Mouse (Mus musculus) c-Kit-negative CD71-positive TER-119-positive erythroid progenitor cells, embryonic 14.5 days (primary cell): Measurements from ENCODE around the gene Gucy2c.

ENCODE experiments used
- DNase-seq: peaks from one replicate; pipeline ENCODE4 v3.0.0-alpha.2; 2013; ENCODE audit warnings: low read depth, low spot score

Gucy2c gene

DNA sequence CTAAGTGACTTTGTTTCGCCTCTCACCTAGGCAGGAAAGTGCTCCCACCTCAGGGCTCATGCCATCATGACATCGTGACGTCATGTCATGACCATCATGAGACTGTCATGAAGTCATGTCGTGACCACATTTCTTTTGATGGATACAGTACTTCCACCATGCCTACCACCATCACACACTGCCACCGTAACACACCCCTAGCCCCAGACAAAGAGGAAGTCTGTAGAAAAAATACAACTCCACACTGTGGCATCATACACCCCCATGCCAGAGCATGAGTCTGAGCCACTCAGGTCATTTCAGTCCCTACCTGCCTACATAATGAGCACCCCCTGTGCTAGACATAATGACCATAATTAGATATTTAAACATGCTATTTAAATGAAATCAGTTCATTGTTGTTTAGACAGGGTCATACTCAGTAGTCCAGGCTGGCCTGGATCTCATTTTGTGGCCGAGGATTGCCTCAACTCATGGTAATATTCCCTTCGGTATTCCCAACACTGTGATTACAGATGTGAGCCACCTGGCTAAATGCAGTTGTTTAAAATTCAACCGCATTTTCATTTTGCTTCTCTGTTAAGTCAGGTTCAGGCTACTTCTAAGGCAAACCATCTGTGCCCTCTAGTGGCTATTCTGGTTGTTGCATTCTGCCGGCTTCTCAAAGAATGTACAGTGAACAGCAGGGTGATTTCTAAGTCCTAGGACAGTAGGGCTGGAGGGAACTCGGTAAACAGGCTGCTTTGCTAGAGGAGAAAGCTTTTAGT, 39.0 kb downstream of the Gucy2c start:
- peak; percentile 68 for DNase-seq

GRCm38 (mm10) chr6:136741281-136741680, 40.3 kb downstream of the Gucy2c start:
- no peak for DNase-seq

- DNase-seq: no peak
These were observed 45.8 kb downstream of the Gucy2c start for GRCm38 (mm10) chr6:136735766-136736165.

DNA sequence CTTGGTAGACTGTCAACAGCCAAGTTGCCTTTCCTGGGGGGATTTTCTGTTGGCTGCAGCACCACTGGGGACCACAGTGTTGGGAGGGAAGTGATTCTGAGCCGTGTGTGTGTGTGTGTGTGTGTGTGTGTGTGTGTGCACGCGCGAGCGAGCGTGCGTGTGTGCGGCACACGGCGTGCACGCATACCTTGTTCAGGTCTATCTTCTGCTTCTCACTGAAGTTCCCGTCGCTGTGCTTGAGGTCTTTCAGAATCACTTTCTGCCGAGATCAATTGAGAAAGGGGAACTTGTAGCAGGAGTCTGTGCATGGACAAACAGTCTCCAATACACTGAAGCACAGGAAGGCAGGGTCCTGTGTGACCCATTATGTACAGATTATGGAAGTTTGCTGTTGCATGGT, 53.4 kb downstream of the Gucy2c start:
- no peak for DNase-seq

DNA sequence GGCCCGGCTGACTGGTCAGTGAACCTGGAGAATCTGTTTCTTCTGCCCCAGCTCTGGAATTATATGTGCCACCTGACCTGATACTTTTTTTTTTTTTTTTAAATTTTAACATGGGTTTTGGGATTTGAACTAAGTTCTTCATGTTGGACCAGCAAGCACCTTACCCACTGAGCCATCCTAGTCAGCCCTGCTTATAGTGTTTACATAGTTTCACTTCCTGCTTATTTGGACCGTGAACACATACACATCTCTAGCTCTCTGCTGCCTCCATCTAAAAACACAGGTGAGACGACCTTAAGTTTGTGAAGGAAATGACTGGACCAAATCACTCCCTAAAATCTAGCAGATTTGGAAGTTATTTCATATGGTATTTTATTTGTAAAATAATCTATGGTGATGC, 58.4 kb downstream of the Gucy2c start:
- DNase-seq: no peak

DNA sequence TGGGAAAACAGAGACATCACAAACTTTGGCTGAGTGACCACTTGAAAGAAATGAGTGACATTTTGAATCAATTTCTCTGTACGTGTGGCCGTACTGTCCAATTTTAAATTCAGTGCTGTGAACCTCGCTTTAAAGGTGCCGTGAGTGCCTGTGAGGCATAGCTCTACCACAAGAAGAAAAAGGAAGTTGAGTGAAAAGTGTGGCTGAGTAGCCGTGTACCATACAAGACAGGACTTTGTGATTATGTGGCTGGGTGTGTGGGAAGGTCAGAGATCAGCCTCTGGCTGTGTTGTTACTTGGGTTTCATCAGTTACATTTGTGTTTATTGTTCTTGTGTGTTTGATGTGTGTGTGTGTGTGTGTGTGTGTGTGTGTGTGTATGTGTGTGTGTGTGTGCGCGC, 59.0 kb downstream of the Gucy2c start:
- no peak for DNase-seq

- no peak for DNase-seq
These were observed 59.6 kb downstream of the Gucy2c start for GRCm38 (mm10) chr6:136721925-136722324.

DNA sequence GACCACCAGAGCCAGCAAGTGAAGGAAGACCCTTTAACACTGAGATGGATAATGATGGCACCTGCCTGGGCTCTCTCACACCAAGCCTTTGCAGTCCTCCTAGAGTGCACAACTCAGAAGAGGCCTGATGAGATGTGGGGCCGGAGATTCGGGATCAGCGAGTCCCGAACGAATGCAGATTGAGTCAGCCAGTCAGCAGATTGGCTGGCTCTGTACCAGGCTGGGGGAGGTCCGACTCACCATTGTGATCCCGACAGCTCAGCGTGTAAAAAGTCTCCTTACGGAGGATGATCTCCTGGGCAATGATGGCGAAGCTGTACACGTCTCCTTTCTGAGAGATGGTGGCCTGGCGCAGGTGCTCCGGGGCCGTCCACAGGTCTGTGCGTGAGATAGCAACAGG, 61.1 kb downstream of the Gucy2c start:
- no peak for DNase-seq

GRCm38 (mm10) chr6:136715881-136716431, 65.6 kb downstream of the Gucy2c start:
- DNase-seq: no peak

GRCm38 (mm10) chr6:136714097-136714496, 67.5 kb downstream of the Gucy2c start:
- no peak for DNase-seq

DNA sequence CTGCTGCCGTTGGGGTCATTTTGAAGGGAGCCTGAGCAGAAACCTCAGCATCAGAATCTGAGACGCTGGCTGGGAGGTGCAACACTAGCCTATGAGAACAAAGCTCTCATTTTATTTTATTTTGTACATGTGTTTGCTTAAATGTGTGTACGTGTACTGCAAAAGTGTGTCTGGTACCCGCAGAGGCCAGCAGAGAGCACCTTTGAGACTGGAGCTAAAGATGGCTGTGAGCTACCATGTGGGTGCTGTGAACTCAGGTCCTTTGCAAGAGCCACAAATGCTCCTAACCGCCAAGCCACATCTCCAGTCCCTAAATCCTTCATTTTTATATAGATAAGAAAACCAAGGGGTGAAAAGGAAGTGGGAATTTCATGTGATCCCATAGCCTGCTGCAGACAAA, 71.2 kb downstream of the Gucy2c start:
- DNase-seq: no peak

DNA sequence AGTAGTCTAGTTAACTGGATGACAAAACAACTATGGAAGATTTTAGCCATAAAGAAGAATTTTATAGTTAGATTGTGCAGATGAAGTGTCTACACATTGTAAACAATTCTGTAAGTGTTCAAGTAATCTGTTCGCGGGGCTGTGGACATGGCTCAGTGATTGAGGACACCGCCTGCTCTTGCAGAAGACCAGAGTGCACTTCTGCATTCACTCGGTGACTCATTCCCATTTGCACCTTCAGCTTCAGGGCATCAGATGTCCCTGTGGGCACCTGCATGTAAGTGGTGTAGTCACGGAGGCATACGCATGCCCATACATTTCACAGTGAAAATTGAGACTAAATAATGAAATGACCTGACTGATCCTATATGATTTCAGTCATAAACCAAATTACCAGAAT, 73.0 kb downstream of the Gucy2c start:
- DNase-seq: no peak

DNA sequence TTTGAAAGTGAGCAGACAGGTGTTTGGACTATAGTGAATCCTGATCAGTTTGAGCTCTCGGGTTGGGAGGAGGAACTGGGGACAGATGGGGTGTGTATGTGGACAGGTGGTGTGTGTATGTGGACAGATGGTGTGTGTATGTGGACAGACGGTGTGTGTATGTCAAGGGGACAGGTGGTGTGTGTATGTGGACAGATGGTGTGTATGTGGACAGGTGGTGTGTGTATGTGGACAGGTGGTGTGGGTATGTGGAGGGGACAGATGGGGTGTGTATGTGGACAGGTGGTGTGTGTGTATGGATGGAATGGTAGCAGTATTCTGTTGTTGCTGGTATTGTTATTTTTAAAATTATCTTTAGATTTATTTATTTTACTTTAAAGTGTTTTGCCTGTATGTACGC, 79.7 kb downstream of the Gucy2c start:
- DNase-seq: no peak

DNA sequence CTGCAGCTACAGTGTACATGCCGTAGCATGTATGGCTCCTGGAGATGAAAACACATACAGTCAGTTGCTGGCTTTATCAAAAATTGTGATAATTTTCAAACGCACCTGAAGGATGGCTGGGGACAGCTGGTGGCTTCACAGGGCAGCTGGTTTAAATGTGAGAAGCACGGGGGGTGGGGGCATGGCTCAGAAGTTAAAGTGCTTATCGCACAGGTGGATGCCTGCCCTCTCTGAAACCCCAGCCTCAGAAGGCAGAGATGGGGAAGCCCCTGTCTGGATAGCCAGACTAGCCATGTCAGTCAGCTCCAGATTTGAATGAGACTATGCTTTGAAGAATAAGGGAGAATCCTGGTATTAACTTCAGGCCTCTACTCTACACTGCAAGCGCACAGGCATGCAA, 80.4 kb downstream of the Gucy2c start:
- DNase-seq: no peak

DNA sequence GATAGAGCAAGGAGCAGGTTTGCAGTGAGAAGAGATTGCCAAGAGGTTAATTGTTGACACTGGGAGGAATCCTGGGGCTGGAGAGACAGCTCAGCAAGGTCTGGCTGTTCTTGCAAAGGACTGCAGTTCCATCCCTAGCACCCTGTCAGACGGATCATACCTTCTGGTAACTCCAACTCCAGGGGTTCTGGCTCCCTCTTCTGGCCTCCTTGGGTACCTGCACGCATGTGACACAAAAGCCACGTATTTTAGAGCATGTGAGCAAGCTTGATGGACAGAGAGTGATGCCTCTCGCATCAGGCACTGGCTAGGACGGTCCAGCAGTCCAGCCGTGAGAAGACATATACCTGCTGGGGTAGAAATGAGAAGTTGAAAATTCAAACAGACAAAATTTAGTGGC, 90.3 kb downstream of the Gucy2c start:
- no peak for DNase-seq

DNA sequence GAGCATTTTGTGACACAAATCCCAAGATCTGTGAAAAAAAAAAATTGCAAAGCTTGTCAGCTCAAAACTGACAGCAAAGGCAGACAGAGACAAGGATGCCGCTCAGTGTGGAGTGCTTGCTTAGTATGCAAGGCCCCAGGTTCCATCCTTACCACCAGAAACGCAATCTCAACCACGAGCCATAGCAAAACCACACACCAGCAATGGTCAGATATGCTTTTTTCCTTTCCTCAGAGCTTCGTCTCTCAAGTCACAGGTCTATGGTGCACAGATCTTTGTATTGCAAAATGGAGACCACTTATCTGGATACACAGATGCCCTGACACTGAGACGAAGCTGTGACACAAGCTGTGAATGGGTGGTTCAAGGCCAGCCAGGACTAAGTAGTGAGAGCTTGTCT, 91.0 kb downstream of the Gucy2c start:
- no peak for DNase-seq

DNA sequence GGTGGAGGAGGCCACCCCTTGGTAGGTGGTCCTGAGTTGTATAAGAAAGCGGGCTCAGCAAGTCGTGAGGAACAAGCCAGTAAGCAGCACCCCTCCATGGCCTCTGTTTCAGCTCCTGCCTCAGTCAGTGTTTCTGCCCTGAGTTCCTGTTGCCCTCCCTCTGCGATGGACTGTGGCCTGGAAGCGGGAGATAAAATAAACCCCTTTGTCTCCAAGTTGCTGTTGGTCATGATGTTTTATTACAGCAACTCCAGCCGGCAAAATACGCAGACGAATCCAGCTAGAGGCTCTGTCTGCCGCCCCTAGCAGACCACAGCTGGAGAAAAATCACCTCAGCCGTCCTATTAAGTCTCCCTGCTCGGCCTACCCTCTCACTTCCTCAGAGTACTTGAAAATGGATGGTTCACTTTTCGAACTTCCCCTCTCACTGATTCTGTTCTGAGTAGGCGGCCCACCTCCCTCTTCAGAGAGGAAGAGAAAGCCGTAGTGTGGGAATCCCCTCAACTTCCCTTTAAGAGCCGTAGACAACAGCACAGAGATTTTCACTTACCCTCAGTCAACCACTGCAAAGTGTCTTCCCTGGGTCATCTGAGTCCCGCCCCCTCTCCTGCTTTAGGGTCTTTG, 91.7 kb downstream of the Gucy2c start:
- DNase-seq: no peak

DNA sequence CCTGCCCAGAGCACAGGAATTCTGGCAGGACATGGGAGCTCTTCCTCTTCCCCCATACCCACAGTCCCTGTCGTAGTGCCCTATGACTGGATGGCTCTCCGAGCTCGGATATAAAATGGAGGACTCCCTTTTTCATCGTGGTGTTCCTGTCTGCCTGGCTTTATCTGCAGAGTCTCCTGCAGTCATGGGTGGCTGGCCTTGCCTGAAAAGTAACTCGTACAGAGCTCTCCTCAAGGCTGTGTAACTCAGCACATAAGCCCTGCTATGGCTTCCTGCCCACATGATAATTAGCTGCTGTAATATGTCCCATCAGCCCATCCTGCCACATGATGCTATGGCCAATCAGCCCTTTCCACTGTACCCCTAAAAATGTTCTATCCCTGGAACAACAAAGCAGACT, 96.1 kb downstream of the Gucy2c start:
- DNase-seq: no peak

- DNase-seq: no peak
These were observed 97.9 kb downstream of the Gucy2c start for GRCm38 (mm10) chr6:136683410-136684334.

DNA sequence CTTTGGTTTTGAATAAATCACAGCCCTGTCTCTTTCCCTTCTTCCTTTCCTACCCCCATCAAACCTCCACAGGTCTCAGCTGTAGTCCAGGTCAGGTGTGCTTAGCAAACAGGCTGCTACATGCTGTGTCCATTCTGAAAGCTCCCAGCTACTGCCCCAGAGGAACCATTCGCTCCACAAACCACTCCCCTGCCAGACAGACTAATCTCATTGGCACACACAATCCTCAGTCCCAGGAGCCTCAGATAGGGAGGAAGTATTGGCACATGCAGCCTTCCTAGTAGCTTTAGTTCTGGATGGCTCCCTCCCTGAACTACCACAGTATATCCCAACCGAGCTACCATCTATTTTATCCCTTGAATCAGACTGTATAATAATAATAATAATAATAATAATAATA, 102.2 kb downstream of the Gucy2c start:
- no peak for DNase-seq

DNA sequence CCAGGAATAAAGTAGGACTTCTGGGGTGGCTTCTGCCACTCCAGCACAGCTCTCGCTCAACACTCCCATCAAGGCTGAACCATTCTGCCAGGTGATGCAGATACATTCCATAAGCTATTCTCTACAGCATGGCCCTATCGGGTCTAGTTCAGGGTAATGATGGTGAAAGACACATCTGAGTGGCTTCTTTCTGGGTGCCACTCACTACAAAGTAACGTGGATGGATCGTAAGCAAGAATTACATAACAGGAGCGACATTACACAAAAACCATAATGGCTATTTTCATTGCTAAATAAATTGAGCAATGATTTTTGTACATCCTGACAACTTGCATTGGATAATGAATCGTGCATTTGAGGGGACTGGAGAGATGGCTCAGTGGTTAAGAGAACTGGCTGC, 106.6 kb downstream of the Gucy2c start:
- DNase-seq: no peak

DNA sequence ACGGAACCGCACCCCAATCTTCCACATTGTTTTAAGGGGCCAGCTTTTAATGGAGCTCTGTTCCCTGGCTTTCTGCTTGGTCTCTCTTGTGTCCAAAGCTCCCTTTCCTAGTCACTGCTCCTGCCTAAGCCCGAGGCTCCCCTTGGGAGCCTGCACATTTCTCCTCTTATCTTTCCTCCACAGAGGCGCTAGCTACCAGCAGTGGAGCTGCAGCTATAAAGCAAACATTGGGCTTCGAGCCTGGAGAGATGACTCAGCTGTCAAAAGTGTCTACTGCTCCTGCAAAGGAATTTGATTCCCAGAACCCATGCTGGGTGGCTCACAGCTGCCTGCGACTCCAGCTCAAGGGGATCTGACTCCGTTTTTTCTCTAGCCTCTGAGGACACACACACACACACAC, 109.1 kb downstream of the Gucy2c start:
- DNase-seq: no peak
